Mouse (Mus musculus) erythroblast, embryonic 14.5 days (primary cell): ENCODE data around the gene Spns2.

Source experiments
- GATA1 ChIP-seq: IDR thresholded peaks from 2 replicates; pipeline ENCODE4 v1.6.1; 2012; ENCODE audit warnings: low read length, inconsistent platforms, mixed read lengths
- TAL1 ChIP-seq: IDR thresholded peaks from 3 replicates; pipeline ENCODE4 v1.6.1; 2012; ENCODE audit warnings: low read length, inconsistent platforms, mixed read lengths

GRCm38 (mm10) chr11:72453105-72453953 is 36.4 kb downstream of the Spns2 start:
- no peak for TF ChIP-seq TAL1
- TF ChIP-seq GATA1, result no peak
